Mouse (Mus musculus) forebrain, embryonic 11.5 days (tissue): ENCODE measurements around the gene Tmed9. TPM values are rescaled to one million over a fixed set of nuclear protein-coding genes. Genes with fewer than 3 reads are reported as not detected.

ENCODE experiments used
- ATAC-seq: fragments of 200-750 bp; cut with Nextera tagmentation; replicated peaks from 2 replicates; pipeline ENCODE4 v1.8.0; 2017; ENCODE audit warnings: moderate TSS enrichment; ENCODE audit not compliant: low FRiP score
- DNase-seq: peaks from one replicate; pipeline ENCODE4 v3.0.0-alpha.2; 2017; ENCODE audit warnings: low spot score
- H3K27ac ChIP-seq: fragments of 300-500 bp; sonication (generic); 2 replicates; pipeline ENCODE4 v1.5.1; 2014; ENCODE audit warnings: low read depth, low read length
- H3K27me3 ChIP-seq: fragments of 300-500 bp; sonication (generic); 2 replicates; pipeline ENCODE4 v1.6.1; 2014; ENCODE audit warnings: mild to moderate bottlenecking, low read length, mixed read lengths; ENCODE audit not compliant: control insufficient read depth, insufficient read depth
- H3K36me3 ChIP-seq: fragments of 300-500 bp; sonication (generic); 2 replicates; pipeline ENCODE4 v1.6.1; 2014; ENCODE audit warnings: mild to moderate bottlenecking, low read length, moderate library complexity, mixed read lengths; ENCODE audit not compliant: control insufficient read depth, insufficient read depth
- H3K4me1 ChIP-seq: fragments of 300-500 bp; sonication (generic); replicated peaks from 2 replicates; pipeline ENCODE4 v1.6.1; 2014; ENCODE audit warnings: low read length, mixed read lengths; ENCODE audit not compliant: control insufficient read depth, insufficient read depth
- H3K4me2 ChIP-seq: fragments of 300-500 bp; sonication (generic); 2 replicates; pipeline ENCODE4 v1.6.1; 2014; ENCODE audit warnings: low read depth, mild to moderate bottlenecking, low read length, moderate library complexity, mixed read lengths; ENCODE audit not compliant: severe bottlenecking
- H3K4me3 ChIP-seq: fragments of 300-500 bp; sonication (generic); 2 replicates; pipeline ENCODE4 v1.5.1; 2014; ENCODE audit warnings: low read depth, low read length
- H3K9ac ChIP-seq: fragments of 300-500 bp; sonication (generic); 2 replicates; pipeline ENCODE4 v1.6.1; 2014; ENCODE audit warnings: low read length
- H3K9me3 ChIP-seq: fragments of 300-500 bp; sonication (generic); 2 replicates; pipeline ENCODE4 v1.6.1; 2016; ENCODE audit warnings: low read length, mixed read lengths; ENCODE audit not compliant: control insufficient read depth
- WGBS: fragments of 180-500 bp; shearing (Covaris S2); extraction: QIAGEN DNeasy Blood & Tissue Kit; methylation state at CpG from one replicate; pipeline ENCODE4 v1.1.7; 2014; 5-methylcytosine and 5-hydroxymethylcytosine counted together
- polyA plus RNA-seq: library from polyadenylated mRNA; unstranded; fragments of >200 nt; fragmentation: Nextera tagmentation; extraction: Ambion mirVana; gene quantifications from 2 replicates; pipeline ENCODE4 v1.2.1, GENCODE M21; 2014

The Tmed9 gene
- polyA plus RNA-seq, result 51.4 and 56.5 TPM in 2 replicates

DNA sequence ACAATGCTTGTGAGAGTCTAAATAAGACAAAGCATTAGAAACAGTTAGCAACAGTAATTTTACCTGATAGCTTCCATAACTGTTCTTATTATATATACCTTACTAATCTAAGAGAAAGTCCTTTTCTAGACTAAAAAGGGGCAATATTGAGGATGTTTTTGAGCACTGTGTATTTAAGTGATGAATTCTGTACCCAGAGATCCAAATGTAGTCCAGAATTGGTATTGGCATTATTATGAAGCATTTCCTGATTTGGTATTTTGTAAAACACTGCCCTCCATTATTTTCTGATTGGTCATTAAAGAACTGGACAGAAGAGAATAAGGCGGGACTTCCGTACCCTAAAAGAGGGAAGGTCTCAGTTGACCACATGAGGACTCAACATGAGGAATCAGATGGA, at the start of gene Tmed9:
TSS of gene Tmed9 (plus strand) at position 301 of the 400 bp plus-strand sequence.
- H3K27ac ChIP-seq, result no peak within 1 kb of the TSS
- no peaks in the 10 kb centered on the region for H3K27me3 ChIP-seq
- H3K4me3 ChIP-seq, result no peak within 1 kb of the TSS
- no peak within 1 kb of the TSS for H3K9ac ChIP-seq
- DNase-seq, result no peak
- no peak within 1 kb of the TSS for H3K4me2 ChIP-seq
- WGBS, result 98% methylated on average over 2 of the region's 2 CpGs
- no peaks in the 10 kb centered on the region for H3K36me3 ChIP-seq
- ATAC-seq, result no peak
- H3K4me1 ChIP-seq, result peaks cover 5% of the 10 kb centered on the region
- H3K9me3 ChIP-seq, result no peaks in the 10 kb centered on the region

DNA sequence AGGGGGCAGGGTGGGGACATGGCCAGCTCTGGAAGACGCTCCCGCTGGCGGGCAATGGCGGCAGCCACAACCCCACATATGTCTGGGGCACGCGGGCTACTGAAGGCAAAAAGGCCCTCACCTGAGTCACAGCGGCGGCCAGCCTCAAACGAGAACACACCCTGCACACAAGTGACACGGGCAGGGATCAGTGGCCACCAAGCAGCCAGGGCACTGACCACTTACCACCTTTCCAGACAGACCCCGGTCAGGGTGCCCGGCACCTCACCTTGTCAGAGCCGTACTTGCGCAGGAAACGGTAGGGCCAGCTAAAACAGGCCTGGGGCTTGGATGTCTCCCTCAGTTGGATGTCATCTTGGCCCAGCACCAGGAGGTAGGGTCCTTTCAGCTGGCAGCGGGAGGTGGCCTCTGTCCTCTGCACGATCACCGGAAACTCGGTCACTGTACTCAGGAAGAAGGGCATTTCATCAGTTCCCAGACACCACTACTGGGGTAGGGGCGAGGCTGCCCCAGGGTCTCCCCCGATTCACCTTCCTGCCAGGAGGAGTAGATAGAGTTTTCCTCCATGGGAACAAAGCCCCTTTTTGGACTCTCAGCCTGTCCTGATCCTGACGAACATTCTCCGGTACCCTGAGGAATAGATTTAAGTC, 49.5 kb upstream of the Tmed9 start:
- Histone ChIP-seq H3K4me1 (no peaks in the 10 kb centered on the region), H3K9ac (no peak overlapping the region), H3K27me3 (no peaks in the 10 kb centered on the region), H3K4me3 (no peak overlapping the region), H3K9me3 (no peaks in the 10 kb centered on the region), H3K27ac (no peak overlapping the region), H3K4me2 (no peak overlapping the region), H3K36me3 (no peaks in the 10 kb centered on the region)
- DNase-seq, result no peak
- WGBS, result 89% methylated on average over 23 of the region's 23 CpGs
- no peak for ATAC-seq

DNA sequence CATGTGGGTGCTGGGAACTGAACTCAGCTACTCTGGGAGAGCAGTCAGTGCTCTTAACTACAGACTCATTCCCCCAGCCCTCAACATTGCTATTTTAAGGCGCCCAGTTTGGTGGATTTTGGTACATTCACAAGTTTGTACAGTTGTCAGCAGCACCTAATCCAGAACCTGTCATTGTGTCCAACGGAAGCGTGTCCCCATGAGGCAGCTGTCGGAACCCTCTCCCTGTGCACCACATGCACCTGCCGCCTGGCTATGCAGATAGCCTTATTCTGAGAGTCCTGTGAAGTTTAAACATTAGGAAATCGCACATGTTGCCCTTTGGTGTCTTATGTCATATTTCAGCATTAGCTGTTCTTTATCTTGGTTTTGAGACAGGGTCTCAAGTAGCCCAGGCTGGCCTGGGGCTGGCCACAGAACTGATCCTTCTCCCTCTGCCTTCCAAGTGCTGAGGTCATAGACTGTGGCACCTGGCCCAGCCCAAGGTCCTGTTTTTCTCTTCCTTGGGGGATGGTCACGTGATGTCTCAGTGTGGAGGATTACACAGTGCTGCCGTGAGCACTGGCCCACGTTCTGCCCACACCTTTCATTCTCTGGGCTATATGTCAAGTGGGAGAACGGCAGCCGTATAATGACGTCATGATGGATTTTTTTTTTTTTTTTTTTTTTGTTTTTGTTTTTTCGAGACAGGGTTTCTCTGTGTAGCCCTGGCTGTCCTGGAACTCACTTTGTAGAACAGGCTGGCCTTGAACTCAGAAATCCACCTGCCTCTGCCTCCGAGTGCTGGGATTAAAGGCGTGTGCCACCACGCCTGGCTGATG, 47.6 kb upstream of the Tmed9 start:
- Histone ChIP-seq H3K4me3 (no peak overlapping the region), H3K9me3 (no peaks in the 10 kb centered on the region), H3K27me3 (no peaks in the 10 kb centered on the region), H3K27ac (no peak overlapping the region), H3K4me2 (no peak overlapping the region), H3K36me3 (peaks cover 4% of the 10 kb centered on the region), H3K4me1 (no peaks in the 10 kb centered on the region), H3K9ac (no peak overlapping the region)
- 82% methylated on average over 16 of the region's 16 CpGs for WGBS
- ATAC-seq (no peak), DNase-seq (no peak)

DNA sequence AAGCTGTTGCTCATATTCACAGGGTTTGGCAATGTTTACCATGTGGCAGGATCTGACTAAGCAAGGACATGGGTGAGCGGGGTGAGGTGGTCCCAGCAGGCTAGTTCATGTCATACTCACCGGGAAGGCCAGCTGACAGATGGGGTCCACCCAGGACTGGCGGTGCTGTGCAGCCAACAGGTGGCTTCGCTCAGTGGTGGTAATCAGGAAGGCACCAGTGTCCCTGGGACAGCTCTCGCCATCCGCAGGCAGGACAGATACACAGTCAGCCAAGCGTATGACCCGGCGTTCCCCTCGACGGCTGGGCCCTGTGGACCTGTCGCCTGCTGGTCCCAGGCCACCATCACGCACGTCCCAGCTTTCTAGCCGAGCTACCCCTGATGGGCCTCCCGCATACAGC, 46.3 kb upstream of the Tmed9 start:
- Histone ChIP-seq H3K36me3 (peaks cover 7% of the 10 kb centered on the region), H3K4me3 (no peak overlapping the region), H3K27me3 (no peaks in the 10 kb centered on the region), H3K4me1 (no peaks in the 10 kb centered on the region), H3K9ac (no peak overlapping the region), H3K9me3 (no peaks in the 10 kb centered on the region), H3K4me2 (no peak overlapping the region), H3K27ac (no peak overlapping the region)
- 92% methylated on average over 16 of the region's 16 CpGs for WGBS
- ATAC-seq (no peak), DNase-seq (no peak)

DNA sequence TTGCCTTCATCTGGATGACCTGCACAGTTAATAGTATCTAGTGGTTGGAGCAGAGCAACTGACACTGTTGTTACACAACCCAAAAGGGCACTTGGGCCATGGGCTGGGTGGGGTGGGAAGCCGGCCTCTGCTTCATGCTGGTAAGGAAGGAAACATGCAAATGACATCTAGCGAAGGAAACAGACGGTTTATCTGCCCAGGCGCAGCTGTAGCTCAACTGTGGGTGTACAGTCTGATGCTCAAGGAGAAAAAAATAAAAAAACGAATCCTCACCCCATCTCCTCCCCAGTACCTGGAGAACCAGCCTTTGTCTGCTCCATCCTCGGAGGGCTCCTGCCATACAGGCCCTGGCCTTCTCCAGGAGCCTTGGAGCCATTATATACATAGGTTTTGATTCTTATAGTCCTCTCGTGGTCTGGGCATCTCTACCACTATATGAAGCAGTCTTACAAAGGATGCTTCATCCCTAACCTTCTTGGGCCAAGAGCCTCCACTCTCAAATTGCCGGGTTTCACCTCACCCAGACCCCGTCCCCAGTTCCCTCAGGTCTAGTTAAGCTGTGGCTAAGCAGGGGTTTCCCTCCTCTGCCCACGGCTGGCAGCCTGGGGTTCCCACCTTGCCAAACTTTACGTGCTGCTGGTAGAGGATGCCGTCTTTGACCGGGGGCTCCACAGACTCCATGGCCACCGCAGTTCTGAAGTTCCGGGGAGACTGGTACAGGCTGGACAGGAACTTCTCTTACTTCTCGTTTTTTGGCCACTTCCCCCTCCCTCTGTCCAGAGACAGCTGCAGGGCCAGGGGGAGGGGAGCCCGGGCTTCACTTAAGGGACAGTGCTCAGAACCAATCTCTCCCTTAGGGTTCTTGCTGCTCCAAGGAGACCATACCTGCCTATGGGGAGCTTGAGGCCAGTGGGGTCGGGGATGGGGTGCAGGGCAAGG, 45.4 kb upstream of the Tmed9 start:
- Histone ChIP-seq H3K27me3 (no peaks in the 10 kb centered on the region), H3K9ac (no peak overlapping the region), H3K36me3 (peaks cover 7% of the 10 kb centered on the region), H3K27ac (no peak overlapping the region), H3K9me3 (no peaks in the 10 kb centered on the region), H3K4me1 (no peaks in the 10 kb centered on the region), H3K4me3 (no peak overlapping the region), H3K4me2 (no peak overlapping the region)
- DNase-seq (no peak), ATAC-seq (no peak)
- WGBS, result 85% methylated on average over 18 of the region's 18 CpGs

DNA sequence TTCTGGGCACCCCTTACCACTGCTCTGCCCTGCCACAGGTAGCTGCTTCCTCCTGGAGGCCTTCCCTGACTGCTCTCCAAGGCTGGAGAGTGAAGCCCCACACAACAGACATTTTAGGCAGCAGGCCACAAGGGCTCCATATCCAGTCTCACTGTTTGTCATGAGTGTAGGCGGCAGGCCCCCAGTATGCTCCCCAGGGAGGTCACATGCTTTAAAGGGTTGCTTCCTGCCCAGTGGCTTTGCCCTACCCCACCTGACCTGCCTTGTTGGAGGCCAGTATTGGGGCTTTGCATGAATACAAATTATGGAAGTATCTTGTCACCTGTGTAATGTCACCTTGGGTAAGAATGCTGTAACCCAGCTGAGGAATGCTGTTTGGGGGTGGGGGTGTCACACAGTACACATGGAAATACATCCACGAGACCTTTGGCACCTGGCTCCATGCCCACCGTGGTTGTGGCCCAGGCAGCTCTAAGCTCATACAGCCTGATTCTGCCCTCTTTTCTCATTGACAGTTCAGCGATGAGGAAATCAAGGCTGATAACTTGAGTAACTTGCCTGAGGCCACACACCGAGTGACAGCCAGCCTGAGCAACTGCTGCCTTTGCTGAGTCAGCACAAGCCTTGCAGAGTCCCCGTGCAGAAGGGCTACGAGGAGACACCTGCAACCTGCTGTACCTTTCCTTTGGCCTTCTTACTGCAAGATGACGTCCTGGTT, 44.2 kb upstream of the Tmed9 start, which contains the start of gene Dok3:
TSS of gene Dok3 (minus strand) at position 99 of the 718 bp plus-strand sequence.
- DNase-seq (no peak), ATAC-seq (no peak)
- H3K4me3 ChIP-seq, result no peak within 1 kb of the TSS
- no peaks in the 10 kb centered on the region for H3K9me3 ChIP-seq
- no peaks in the 10 kb centered on the region for H3K27me3 ChIP-seq
- H3K27ac ChIP-seq, result no peak within 1 kb of the TSS
- H3K36me3 ChIP-seq, result peaks cover 12% of the 10 kb centered on the region
- no peak within 1 kb of the TSS for H3K4me2 ChIP-seq
- whole genome bisulfite sequencing, result 89% methylated on average over 8 of the region's 8 CpGs
- no peaks in the 10 kb centered on the region for H3K4me1 ChIP-seq
- no peak within 1 kb of the TSS for H3K9ac ChIP-seq

DNA sequence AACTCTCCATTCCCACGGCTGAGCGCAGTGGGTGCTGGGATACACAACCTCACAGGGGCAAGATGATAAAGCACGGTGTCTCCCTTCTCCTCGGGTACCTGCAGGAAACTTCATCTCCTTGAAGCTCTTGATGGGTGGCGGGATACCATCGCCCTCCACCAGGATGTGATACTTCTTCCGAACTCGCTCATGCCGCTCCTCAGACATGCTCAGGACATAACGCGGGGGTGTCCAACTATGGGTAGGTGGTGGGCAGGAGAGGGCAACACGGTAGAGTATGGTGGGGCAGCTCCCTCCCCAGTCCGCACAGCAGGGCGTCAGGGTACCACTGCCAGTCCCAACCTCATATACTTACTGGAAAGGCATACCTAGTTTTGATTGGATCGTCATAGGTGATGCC, 38.3 kb upstream of the Tmed9 start:
- Histone ChIP-seq H3K9me3 (no peaks in the 10 kb centered on the region), H3K9ac (no peak overlapping the region), H3K4me3 (peak overlapping the region; percentile 92), H3K27me3 (no peaks in the 10 kb centered on the region), H3K36me3 (peaks cover 15% of the 10 kb centered on the region), H3K27ac (no peak overlapping the region), H3K4me2 (peak overlapping the region; percentile 93; the same call in 1 of the 2 replicates), H3K4me1 (peaks cover 8% of the 10 kb centered on the region; the same call in 1 of the 2 replicates)
- DNase-seq (no peak), ATAC-seq (no peak)
- WGBS, result 95% methylated on average over 15 of the region's 15 CpGs

DNA sequence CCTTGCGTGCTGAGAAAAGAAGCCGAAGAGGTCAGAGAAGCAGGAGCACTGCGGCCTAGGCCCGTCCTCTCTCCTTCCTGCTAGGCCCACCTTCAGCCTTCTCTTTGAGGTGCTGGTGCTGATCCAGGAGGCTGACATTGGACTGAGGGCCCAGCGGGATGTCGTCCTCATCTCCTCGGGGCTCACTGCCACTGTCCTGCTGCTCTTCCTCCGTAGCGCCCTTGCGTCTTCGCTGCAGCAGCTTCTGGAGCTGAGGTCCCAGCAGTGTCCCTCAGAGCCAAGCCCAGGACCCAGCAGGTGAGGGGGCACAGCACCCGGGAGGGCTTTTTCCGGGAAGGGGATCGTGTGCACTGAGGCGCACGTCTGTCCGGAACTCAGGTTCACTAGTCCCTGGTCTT, 37.7 kb upstream of the Tmed9 start:
- Histone ChIP-seq H3K27ac (no peak overlapping the region), H3K9me3 (no peaks in the 10 kb centered on the region), H3K4me3 (peak overlapping the region; percentile 92), H3K36me3 (peaks cover 15% of the 10 kb centered on the region), H3K27me3 (no peaks in the 10 kb centered on the region), H3K4me2 (peak overlapping the region; percentile 93), H3K4me1 (peaks cover 8% of the 10 kb centered on the region; the same call in 1 of the 2 replicates), H3K9ac (peak overlapping the region; percentile 87)
- no peak for ATAC-seq
- no peak for DNase-seq
- WGBS, result 19% methylated on average over 17 of the region's 17 CpGs
